Mouse (Mus musculus) spleen, postnatal 0 days (tissue): ENCODE results near the gene Zmym6. TPM values are rescaled to one million over a fixed set of nuclear protein-coding genes. Genes with fewer than 3 reads are reported as not detected.

Source experiments
- polyA plus RNA-seq: library from polyadenylated mRNA; unstranded; fragments of >200 nt; fragmentation: Nextera tagmentation; extraction: Ambion mirVana; gene quantifications from 2 replicates; pipeline ENCODE4 v1.2.1, GENCODE M21; 2015

Gene Zmym6
- 5.7 and 5.8 TPM in 2 replicates for polyA plus RNA-seq

DNA sequence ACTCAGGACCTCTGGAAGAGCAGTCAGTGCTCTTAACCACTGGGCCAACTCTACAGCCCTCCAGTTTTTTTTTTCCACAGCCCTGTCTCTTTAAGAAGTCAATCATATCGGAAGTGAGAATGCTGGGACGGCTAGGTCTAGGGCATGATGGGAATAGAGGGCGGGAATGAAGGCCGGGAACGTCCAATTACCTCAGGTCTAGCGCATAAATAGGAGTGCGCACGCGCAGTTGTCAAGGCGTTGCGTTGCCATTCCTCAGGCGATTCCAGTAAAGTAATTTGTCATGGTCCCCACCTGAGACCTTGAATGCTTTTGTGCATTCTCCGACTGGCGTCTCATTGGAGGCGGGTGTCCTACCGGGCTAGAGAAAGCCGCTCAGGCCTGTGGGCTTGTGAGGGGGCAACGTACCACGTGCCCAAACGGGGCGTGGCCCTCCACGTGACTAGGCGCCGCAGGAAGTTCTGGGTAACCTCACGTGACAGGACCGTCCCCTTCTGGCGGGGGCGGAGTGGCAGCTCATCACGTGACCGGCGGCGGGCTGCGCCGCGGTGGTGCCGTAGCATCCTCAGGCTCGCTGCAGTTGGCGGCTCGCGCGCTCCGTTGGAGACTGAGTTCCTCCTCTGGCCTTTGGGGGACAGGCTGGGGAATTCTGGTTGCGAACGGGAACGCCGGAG is at the start of gene Zmym6:
Gene Zmym6 (plus strand): TSS at position 509 of the 674 bp plus-strand sequence.

DNA sequence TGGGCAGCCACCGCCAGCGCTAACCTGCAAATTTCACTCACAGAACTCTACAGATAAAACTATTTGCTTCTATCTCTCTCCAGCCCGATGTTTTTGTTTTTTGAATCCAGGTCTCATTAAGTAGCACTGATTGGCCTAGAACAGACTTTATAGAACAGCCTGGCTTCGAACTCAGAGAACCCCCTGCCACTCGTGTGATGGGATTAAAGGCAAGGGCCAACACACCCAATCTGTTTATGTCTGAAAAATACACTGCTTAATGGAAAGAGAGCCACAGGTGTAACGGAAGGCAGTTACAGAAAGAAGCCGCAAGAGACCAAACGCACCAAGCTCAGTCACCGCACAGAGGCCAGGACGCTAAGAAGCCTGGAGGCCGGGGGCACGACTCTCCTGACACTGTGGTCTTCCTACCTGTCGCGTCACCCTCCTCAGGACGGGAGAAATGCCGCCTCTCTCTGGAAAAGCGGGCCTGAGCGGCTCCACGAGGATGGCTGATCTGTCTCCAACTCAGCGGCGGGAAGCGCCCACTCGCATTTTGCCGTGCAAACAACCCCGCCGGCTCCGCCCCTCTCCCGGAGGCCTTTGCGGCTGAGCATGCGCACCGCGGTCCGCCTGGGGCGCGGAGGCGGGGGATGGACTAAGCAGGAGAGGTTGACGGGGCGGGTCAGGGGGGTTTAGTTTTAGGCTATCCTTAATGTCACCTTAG is 16.4 kb upstream of the Zmym6 start, which contains the start of gene Zmym1:
Gene Zmym1 (minus strand): TSS at position 568 of the 706 bp plus-strand sequence.

GRCm38 (mm10) chr4:127123391-127123790 is 46.2 kb downstream of the Zmym6 start, which contains the start of gene Tmem35b:
Tmem35b (plus strand) TSS chr4:127123691.

DNA sequence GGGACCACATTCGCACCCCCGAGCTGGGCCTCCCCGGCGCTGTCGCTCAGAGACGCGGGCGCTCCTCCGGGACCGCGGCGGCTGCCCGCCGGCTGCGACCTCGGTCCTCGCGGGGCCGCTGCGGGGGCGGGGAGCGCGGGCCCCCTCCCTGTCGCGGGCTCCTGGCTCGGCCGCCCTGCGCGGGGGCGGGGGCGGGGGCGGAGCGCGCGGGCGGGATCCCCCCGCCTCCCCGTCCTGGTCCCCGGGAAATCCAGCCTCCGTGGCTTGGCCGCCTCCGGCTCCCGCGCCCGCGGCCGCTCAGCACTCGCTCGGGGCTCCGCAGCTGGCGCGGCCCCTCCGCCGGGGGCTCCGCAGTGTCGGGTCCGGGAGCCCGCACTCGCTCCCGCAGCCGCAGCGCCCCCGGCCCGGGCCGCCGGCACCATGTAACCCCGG is 91.7 kb downstream of the Zmym6 start, which contains the start of gene Dlgap3:
Gene Dlgap3 (plus strand): TSS at position 291 of the 432 bp plus-strand sequence.

Other genes starting within 250 kb of the Zmym6 start
- gene Zmym4, start 109.2 kb upstream of the Zmym6 start, polyA plus RNA-seq = 9.5 TPM in 2 replicates
- 74.8 and 75.1 TPM in 2 replicates for gene Sfpq, start 56.1 kb upstream of the Zmym6 start, polyA plus RNA-seq
- gene Zmym1, start 16.2 kb upstream of the Zmym6 start, polyA plus RNA-seq = 12.2 and 12.5 TPM in 2 replicates
- 9.7 and 10.5 TPM in 2 replicates for gene Tmem35b, start 46.3 kb downstream of the Zmym6 start, polyA plus RNA-seq
- gene Dlgap3, start 91.8 kb downstream of the Zmym6 start, polyA plus RNA-seq = 0.05 and 0.12 TPM in 2 replicates
- 35.3 and 41.1 TPM in 2 replicates for gene Smim12, start 166.4 kb downstream of the Zmym6 start, polyA plus RNA-seq
- 9.9 and 10.0 TPM in 2 replicates for gene Gja4, start 236.7 kb downstream of the Zmym6 start, polyA plus RNA-seq